Mouse (Mus musculus) pancreas, adult 10 weeks (tissue): ENCODE measurements around the gene Olfr1150-ps1. TPM values are rescaled to one million over a fixed set of nuclear protein-coding genes. Genes with fewer than 3 reads are reported as not detected.

Experiments
- polyA plus RNA-seq: library from polyadenylated mRNA; stranded (reverse); fragments of 350-450 nt; fragmentation: Illumina TruSeq; extraction: RNeasy Lipid Tissue Mini Kit (QIAGEN cat#74804); gene quantifications from one replicate; pipeline ENCODE4 v1.2.3, GENCODE M21; 2015; ENCODE audit warnings: low read depth, low replicate concordance; ENCODE audit not compliant: insufficient read depth

The Olfr1150-ps1 gene
- polyA plus RNA-seq = not detected

DNA sequence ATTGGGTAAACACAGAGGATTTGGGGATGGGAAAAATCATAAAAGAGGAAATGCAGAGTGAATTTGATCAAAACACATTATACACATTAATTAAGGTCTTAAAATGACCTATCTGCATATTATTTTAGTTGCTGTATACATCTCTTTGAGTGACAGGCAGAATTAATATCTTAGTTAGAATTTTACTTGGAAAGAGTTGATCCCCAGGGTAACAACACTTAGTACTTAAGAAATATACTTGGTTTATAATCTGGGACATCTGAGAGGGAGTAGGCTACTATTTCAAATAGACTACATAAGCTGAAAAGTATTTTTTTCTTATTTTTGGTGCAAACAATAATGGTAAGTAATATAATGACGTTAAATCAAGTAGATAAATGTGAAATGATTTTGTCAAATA lies at the start of gene Olfr1150-ps1:
Gene Olfr1150-ps1, plus strand, starts transcription at position 301 of the 400 bp plus-strand sequence.

DNA sequence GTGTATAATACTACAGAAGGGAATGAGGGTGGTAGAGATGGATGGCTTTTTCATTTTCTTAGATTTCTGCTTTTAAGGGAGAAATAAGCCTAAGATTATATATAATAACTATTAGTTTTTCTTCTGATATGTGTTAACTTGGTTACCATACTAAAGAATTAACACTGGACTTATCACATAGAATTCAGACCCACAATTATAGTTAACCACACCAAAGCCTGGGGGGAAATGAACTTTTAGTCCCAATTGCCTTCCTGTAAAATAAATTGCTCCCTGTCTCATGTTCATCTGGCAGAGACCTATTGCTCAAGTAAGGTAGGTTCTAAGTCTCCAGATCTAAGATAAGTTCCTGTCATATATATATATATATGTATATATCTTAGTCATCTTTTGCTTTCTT lies 43.5 kb upstream of the Olfr1150-ps1 start, which contains the start of gene Olfr1143:
Gene Olfr1143, plus strand, starts transcription at position 301 of the 400 bp plus-strand sequence.

DNA sequence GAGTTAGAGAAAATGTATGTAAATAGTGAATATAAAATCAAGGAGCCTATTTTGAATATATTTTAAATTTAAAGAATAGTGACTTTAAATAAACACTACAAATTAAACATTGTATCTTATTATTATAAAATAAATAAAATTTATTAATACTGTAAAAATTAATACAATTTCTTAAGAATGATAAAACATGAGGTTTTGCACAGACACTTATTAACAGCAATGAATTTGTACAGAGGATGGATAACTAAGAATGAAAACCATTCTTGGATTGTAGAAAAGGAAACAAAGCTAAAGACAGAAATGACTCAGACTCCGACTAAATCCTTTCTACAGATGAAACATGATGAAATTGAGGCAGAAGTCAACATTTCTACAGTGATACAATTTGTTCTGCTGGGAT lies 34.3 kb upstream of the Olfr1150-ps1 start, which contains the start of gene Olfr1145:
Gene Olfr1145, plus strand, starts transcription at position 301 of the 400 bp plus-strand sequence.

DNA sequence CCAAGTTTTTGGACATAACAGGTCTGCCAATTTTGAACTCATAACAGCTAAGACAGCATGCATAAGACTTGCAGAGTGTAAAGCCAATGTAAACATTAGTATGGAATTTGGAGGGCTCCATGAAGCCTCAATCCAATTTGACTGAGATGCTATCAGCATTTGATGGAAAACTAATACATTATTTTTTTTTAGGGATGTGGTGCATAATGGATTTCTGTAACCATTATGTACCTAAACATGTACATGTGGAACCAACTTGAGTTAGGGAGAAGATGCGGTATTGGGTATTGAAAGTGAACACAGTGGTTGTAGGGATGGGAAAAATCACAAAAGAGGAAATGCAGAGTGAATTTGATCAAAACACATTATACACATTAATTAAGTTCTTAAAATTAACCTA lies 13.6 kb upstream of the Olfr1150-ps1 start, which contains the start of gene Olfr1148:
Gene Olfr1148, plus strand, starts transcription at position 301 of the 400 bp plus-strand sequence.

DNA sequence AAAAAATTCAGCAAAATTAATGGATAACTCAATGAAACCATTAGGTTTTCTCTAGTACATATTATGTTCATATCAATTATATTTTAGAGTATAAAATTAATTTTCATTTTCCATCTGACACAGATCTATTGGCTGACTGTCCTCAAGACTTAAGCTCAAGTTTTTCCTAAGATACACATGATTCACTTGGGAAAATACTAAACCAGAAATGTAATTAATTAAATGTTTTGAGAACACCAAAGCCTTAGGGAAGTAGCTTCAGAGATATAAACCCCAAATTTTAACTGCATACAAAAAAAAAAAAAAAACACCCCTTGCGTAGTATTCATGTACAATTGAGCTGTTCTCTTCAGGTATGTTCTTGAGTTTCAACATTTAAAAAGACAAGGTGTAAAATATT lies 11.8 kb downstream of the Olfr1150-ps1 start, which contains the start of gene Olfr1151:
Gene Olfr1151, plus strand, starts transcription at position 301 of the 400 bp plus-strand sequence.

DNA sequence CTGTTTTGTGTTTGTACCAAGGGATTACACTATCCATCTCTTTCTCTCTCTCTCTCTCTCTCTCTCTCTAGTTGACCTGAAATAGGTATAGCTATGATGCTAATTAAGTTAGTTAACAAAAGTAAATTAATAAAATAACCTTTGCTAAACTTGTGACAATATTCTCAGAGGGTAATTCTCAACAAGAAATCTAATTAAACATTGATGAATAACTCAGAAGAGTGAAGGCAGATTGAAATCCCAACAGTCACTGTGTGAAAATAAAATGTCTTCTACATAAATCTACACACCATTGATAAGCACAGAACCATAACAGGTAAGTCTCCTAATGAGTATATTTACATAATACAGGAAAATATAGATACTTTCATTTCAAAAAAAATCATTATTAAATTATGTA lies 22.4 kb downstream of the Olfr1150-ps1 start, which contains the start of gene Olfr1152:
Gene Olfr1152, plus strand, starts transcription at position 301 of the 400 bp plus-strand sequence.

DNA sequence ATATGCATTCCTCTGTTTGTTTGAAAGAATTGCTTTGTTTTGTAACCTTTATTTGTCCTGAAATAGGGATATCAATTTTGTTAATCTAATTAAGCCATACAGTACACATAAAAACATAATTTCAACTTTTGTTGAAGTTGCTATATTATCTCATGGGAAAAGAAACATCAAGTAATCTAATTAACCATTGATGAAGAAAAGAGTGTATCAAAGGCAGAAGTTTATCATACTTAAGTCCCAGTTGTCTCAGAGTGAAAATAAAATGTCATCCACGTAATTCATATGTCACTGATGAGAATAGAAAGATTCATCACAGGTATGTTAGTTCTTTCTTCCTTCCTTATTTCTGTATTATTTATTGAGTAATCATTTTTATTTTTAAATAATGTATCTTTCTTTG lies 50.9 kb downstream of the Olfr1150-ps1 start, which contains the start of gene Olfr1153:
Gene Olfr1153, plus strand, starts transcription at position 301 of the 400 bp plus-strand sequence.

Other genes with a start within 250 kb of the Olfr1150-ps1 start
- not detected for gene Olfr1130, start 237.8 kb upstream of the Olfr1150-ps1 start, polyA plus RNA-seq
- gene Olfr1131, start 216.9 kb upstream of the Olfr1150-ps1 start, polyA plus RNA-seq = not detected
- not detected for gene Olfr1132, start 206.5 kb upstream of the Olfr1150-ps1 start, polyA plus RNA-seq
- not detected for gene Olfr1133, start 196.6 kb upstream of the Olfr1150-ps1 start, polyA plus RNA-seq
- gene Olfr1134, start 185.5 kb upstream of the Olfr1150-ps1 start, polyA plus RNA-seq = not detected
- gene Olfr1135, start 170.3 kb upstream of the Olfr1150-ps1 start, polyA plus RNA-seq = not detected
- not detected for gene Olfr1136, start 150.0 kb upstream of the Olfr1150-ps1 start, polyA plus RNA-seq
- not detected for gene Olfr1137, start 130.8 kb upstream of the Olfr1150-ps1 start, polyA plus RNA-seq
- gene Olfr1138, start 104.0 kb upstream of the Olfr1150-ps1 start, polyA plus RNA-seq = not detected
- gene Olfr1140, start 100.2 kb upstream of the Olfr1150-ps1 start, polyA plus RNA-seq = not detected
- not detected for gene Olfr1141, start 90.0 kb upstream of the Olfr1150-ps1 start, polyA plus RNA-seq
- not detected for gene Olfr152, start 64.5 kb upstream of the Olfr1150-ps1 start, polyA plus RNA-seq
- not detected for gene Olfr1143, start 43.4 kb upstream of the Olfr1150-ps1 start, polyA plus RNA-seq
- gene Olfr1145, start 34.2 kb upstream of the Olfr1150-ps1 start, polyA plus RNA-seq = not detected
- not detected for gene Olfr1148, start 13.5 kb upstream of the Olfr1150-ps1 start, polyA plus RNA-seq
- gene Olfr1151, start 11.9 kb downstream of the Olfr1150-ps1 start, polyA plus RNA-seq = not detected
- gene Olfr1152, start 22.5 kb downstream of the Olfr1150-ps1 start, polyA plus RNA-seq = not detected
- gene Olfr1153, start 51.0 kb downstream of the Olfr1150-ps1 start, polyA plus RNA-seq = not detected
- not detected for gene Olfr1154, start 61.2 kb downstream of the Olfr1150-ps1 start, polyA plus RNA-seq
- not detected for gene Olfr1155, start 101.1 kb downstream of the Olfr1150-ps1 start, polyA plus RNA-seq
- not detected for gene Olfr1156, start 109.1 kb downstream of the Olfr1150-ps1 start, polyA plus RNA-seq
- gene Olfr1157, start 124.3 kb downstream of the Olfr1150-ps1 start, polyA plus RNA-seq = not detected
- not detected for gene Olfr74, start 130.7 kb downstream of the Olfr1150-ps1 start, polyA plus RNA-seq
- not detected for gene Olfr1158, start 146.1 kb downstream of the Olfr1150-ps1 start, polyA plus RNA-seq
- not detected for gene Olfr1160, start 164.3 kb downstream of the Olfr1150-ps1 start, polyA plus RNA-seq
- gene Olfr1161, start 178.8 kb downstream of the Olfr1150-ps1 start, polyA plus RNA-seq = not detected
- gene Olfr73, start 193.7 kb downstream of the Olfr1150-ps1 start, polyA plus RNA-seq = not detected
- gene Olfr1162, start 207.1 kb downstream of the Olfr1150-ps1 start, polyA plus RNA-seq = not detected
- gene Olfr1163, start 227.8 kb downstream of the Olfr1150-ps1 start, polyA plus RNA-seq = not detected
- not detected for gene Olfr1164, start 250.0 kb downstream of the Olfr1150-ps1 start, polyA plus RNA-seq